Mouse (Mus musculus) ovary, postnatal 36 days (tissue): Measurements from ENCODE around the gene Plekhb2.

Source experiments
- DNase-seq: peaks from one replicate; pipeline ENCODE4 v3.0.0; 2022; ENCODE audit warnings: low spot score, mixed read lengths

The Plekhb2 gene

DNA sequence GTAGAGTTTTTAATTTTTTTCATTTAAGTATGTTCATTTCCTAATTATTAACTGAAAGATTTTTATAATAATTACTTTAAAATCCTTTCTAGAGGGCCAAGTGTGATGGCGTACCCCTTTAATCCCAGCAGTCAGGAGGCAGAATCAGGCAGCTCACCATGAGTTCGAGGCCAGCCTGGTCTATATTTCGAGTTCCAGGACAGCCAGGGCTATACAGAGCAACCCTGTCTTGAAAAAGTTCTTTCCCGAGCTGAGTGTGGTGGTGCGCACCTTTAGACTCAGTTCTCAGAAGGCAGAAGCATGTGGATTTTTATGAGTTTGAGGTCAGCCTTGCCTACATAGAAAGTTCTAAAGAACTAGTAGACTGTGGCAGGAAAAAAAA is 17.8 kb downstream of the Plekhb2 start:
- DNase-seq: no peak

DNA sequence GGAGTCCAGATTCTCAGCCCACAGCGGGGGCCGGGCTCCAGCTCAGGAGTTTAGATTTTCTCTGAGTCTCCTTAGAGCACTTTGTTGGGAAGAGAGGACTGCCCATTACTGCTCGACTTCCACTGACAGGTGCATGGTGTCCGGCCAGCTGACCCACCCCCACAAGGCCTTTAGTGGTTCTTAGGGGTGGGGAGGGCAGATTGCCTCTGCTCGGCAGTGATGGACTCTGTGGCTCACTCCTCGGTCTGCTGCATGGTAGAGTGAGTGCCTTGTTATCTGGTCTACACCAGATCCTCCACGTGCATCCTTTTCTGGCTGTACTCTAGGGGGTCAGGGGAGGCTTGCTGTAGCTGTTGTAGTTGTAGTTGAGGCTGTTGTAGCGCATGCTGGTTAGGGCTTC is 18.6 kb downstream of the Plekhb2 start:
- DNase-seq: no peak

DNA sequence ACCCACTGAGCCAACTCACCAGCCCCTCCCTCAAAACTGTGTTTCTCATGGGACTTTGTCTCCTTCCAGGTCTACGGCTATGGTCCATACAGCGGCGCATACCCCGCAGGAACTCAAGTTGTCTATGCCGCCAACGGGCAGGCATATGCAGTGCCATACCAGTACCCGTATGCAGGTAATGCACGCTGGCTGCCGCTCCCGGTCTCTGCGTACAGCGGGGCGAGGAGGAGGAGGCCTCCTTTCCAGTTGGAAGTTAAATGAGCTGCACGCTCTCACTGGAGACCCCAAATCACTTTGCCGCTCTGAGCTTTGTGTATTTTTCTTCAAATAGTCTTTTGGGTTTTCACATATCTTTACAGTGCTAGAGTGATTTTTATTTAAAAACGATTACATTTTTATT is 19.5 kb downstream of the Plekhb2 start:
- DNase-seq: no peak

DNA sequence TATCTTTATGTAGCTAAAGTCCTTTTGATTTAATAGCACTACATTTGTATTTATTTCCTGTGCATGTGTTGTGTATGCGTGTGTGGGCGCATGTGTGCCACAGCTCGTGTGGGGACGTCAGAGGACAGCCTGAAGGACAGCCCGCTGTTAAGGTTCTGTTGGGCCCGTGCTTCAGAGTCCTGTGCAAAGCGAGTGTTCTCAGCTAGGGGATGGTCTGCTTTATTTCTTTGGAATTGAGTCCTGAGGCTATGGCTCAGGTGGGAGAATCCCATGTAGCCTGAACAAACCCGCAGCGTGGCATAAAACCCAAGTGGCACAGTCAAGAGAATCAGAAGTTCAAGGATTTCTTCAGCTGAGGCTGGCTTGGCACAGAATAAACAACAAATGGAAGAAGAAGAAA is 21.4 kb downstream of the Plekhb2 start:
- DNase-seq: no peak

DNA sequence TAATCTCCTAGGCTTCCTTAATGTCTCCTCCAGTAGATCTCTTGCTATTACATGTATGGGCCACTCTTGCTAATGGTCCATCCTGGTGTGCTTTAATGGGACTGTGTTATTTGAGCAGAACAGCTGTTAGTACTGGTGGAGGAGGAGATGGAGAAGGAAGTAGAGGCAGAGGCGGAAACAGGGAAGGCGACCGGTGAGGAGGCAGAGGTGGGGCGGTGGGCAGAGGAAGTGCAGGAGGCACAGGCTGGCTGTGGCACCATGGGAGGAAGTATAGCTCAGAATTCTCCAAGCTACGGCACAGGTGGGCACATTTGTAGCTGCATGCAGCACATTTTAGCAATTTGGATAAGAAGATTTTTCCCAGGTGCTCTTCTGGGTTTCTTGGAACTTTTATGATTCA is 23.8 kb downstream of the Plekhb2 start:
- no peak for DNase-seq

DNA sequence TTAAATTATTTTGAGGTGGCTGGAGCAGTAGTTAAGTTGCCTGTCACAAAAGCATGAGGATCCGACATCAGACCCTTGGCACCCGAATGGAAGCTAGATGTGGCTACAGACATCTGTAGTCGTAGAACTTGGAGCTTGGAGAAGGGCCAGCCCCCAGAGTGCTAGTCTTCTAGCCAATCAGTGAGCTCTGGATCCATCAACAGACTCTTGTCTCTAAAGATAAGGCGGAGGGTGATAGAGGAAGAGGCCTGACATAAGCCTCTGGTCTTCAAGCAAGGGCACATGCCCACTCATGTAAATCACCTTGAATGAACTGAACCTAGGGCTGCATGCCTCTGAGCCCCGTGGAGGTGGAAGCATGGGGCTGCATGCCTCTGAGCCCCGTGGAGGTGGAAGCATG is 29.8 kb downstream of the Plekhb2 start:
- no peak for DNase-seq

DNA sequence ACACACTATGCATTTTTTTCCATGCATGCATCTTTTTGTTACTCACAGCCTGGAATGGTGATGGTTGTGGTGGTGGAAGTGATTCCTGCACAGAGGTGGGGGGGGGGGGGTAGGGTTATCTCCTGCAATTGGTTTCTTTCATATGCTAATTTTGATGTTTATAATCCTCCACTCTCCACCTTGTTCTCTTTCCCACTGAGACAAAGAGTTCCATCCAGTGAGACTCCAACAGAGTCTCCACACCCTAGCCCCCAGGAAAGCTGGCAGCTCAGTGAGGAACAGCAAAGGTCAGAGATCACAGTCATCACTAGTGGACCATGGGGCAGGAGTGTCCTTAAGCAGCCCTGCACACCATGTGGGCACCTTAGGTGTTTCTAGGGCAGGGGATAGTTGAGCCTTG is 34.0 kb downstream of the Plekhb2 start:
- no peak for DNase-seq

DNA sequence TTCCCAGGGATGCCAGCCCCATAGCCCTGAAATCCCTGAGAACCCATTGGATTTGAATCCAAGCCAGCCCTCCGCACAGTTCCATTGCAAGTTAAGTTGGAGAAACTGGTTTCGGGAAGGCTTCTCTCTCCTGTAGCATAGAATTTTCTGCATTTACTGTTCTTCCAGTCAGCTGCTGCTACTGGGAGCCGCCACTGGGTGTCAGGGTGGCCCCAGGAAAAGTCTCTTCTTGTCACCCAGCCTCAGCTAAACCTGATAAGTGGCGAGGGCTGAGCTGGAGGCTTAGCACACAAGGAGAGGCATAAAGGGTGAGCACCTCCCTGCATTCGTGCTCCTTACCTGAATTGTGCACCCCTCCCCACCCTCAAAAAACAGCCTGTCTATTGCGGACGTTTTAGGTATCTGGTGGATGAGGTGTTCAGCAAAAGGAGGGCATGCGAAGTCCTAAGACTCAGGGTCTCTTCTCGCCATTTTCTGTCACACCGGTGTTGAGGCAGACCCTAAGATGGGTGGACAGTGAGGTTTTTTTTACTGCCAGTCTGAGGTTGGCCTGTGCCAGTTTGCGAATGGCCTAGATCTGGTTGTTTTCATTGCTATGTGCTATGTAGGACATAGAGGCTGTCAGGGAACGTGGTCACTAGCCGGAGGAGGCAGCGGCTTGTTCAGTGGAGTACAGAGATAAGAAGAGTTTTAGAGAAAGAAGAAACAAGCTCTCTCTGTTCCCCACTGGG is 41.9 kb downstream of the Plekhb2 start:
- peak; percentile 34 for DNase-seq

DNA sequence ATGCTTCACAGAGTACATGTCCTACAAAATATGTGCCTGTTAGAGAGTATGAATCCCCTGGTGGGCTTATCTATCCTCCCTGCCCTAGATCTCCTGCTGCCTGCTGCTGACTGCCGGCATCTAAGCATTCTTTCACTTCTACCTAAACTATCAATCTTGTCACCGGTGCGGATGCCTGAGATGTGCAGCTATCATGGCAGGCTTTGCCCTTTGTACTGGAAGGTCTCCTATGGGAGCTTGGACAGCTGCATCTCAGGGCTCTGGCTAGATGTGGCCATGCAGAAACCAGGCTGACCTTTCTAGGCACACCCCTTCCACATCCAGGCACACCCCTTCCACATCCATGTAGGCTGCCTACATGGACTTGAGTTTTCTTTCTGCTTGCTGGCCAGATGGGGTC is 42.7 kb downstream of the Plekhb2 start:
- DNase-seq: no peak

DNA sequence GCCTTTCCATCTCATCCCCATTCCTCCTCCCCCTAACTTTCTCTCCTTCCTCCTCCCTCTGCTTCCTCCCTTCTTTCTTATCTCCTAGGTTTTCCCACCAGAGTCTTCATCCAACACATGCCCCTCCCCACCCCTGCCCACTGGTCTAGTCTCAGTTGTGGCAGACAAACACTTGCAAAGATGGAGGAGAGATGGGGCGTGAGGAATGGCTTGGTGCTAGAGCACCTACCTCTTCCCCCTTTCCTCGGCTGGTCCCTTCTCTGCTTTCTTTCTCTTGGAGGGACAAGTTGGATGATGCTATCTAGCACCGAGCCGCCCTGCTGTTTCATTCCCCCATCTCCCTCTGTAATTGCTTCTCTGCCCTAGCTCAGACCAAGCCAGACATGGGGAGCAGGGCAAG is 43.6 kb downstream of the Plekhb2 start:
- DNase-seq: no peak

DNA sequence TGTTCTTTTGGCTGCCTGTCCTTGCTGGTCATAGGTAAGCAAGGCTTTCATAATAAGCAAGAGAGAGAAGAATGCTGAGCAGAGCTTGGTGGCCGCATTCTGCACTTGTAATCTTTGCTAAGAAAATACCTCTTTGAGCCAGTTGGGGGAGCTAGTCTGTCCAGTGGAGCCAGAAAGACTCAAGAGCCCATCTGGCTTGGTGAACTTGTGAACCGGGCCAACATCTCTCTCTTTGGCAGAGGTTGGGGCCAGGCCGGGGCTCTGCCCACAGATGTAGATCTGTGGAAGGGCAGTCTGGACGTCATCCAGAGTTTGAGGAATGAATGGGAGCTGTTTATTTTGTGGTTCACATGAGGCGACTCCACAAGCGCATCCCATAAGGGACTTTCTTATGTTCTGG is 44.1 kb downstream of the Plekhb2 start:
- DNase-seq: no peak

DNA sequence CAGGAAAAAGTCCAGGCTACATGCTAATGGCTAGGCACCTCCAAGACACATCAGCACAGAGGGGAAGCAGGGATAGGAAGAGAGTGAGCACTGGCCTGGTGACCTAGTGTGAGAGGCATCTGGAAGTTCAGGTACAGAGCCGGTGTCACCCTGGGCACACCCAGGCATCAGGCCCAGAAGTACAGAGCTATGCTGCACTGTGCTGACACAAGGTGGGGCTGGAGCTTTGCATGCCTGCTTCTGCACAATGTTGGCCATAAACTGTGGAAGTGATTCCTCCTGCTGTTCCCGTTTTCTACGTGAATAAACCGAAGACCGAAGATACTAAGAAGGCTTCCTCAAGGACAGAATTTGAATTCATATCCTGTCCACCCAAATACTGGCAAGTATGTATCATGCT is 46.3 kb downstream of the Plekhb2 start:
- no peak for DNase-seq

DNA sequence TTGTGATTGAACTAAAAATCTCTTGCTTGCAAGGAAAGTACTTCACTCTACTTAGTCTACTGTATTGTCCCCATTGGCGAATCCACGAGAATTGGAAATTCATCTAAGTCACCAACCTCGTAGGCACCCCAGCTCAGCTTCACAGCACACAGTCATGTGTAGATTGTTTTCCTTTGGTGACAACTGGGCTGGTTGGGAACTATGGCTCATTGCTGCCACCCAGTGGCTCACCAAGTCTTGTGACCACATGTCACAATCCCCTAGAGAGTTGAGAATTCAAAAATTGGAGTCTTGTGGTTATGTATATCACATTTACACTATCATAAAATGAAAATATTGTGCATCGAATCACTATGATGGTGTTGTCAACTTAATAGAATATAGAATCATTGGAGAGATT is 47.1 kb downstream of the Plekhb2 start:
- peak; percentile 40 for DNase-seq

DNA sequence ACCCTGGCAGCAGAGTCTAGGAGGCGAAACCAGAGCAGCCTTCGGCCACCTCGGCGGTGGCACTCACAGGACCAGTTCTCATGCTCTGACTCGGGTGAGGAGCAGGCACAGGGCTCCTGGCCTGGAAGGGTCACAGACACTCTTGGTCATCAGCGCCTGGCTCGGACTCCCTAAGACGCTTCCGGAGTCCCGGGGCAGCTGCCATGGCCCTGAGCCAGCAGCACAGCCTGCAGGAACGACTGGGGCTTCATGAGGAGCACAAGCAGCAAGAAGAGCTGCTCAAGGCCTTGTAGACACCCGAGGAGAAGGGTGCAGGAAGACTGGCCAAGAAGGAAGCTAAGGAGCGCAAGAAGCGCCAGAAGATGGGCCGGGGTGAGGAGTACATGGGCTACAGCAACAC is 78.9 kb downstream of the Plekhb2 start:
- no peak for DNase-seq
